Mouse (Mus musculus): ENCODE data around the gene Col6a6.
A peak's percentile ranks its signal among the peaks of the same experiment; 100 is the strongest.
"Not testable (repeated sequence)": the region's sequence is repeated elsewhere in the genome, so short reads cannot be mapped to it uniquely, and the experiment has no call there.

Col6a6 gene

GRCm38 (mm10) chr9:105672032-105672431 is 155.9 kb downstream of the Col6a6 start:
- DNase-seq (ENCODE audit: low read depth, low spot score): no peak

- no peak for DNase-seq (ENCODE audit: low read depth, low spot score)
Observed at GRCm38 (mm10) chr9:105670916-105671315, 157.0 kb downstream of the Col6a6 start.

GRCm38 (mm10) chr9:105665269-105665668 is 162.7 kb downstream of the Col6a6 start:
- DNase-seq (ENCODE audit: low read depth, low spot score): no peak

DNA sequence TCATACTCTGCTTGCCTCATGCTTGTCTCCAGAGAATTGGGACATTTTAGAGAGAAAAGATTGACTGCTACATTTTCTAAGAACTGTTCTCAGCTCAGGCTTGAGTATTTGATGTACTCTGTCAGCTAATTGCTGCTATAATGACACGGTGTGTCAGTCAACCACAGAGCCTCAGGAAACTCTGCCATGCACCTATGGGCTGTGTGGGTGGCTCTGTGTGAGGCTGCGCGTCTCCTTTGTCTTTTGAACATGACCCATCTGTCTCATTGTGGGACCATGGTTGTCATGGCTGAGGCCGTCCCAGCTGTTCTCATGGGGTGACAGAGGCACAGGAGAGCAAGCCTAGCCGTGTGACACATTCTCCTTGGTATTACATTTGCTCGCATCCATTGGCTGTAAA is 168.1 kb downstream of the Col6a6 start:
- DNase-seq (ENCODE audit: low read depth, low spot score): no peak

GRCm38 (mm10) chr9:105658216-105658615 is 169.7 kb downstream of the Col6a6 start:
- no peak for DNase-seq (ENCODE audit: low read depth, low spot score)

DNA sequence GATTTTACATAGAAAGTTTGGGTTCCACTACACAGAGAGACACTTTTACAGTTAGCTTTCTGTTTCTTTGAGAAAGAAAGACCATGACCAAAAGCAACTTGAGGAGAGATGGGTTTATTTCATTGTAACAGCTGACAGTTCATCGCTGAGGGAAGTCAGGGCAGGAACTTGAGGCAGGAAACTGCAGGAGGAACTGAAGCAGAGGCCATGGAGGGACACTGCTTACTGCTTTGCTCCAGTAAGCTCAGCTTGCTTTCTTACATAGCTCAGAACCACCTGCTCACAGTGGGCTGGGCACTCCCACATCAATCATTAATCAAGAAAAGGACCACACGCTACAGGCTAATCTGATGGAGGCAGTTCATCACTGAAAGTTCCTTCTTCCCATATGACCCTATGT is 171.8 kb downstream of the Col6a6 start:
- no peak for DNase-seq (ENCODE audit: low read depth, low spot score)

DNA sequence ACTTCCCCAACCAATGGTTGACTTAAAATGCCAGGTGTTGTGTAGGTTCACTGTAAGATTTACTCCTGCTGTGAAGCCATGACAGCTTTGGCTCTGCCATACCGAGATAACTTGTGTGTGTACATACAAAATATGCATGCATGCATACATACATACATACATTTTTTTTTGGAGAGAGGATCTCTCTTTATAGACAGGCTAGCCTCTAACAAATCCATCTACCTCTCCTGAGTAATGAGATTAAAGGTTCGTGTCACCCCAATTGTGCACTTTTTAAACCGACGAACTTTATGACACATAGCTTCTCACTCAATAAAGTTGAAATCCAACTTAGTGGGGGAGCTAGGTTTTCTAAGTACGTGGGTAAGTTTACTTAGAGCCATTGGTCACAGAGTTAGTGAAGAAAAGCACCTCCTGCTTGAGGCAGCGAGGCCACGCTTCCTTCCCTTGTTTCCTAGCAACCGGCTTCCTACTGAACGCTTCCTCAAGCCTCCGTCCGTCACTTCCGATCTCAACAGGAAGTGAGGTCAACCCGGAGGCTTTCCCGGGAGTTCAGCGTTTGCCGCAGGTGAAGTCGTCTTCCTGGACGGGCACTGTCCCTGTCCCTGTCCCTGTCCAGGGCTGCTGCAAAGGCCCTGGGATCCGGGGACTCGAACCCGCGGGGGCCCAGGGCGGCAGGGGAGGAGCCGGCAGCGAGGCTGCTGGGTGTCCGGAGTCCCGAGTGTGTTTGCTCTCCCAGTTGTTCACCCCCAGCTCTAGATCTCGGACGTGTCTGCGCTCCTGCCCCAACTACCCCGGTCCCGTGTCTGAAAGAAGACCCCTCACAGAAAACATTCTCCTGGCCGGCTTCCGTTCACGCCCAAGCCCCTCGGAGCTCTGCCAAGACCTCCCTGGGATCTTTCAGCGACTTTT is 185.2 kb downstream of the Col6a6 start, which contains the start of gene Pik3r4:
Gene Pik3r4 (plus strand): TSS at position 519 of the 912 bp plus-strand sequence.
- DNase-seq (ENCODE audit: low read depth, low spot score): peak; percentile 92

- not testable (repeated sequence) for DNase-seq (ENCODE audit: low read depth, low spot score)
Observed at GRCm38 (mm10) chr9:105641377-105641776, 186.6 kb downstream of the Col6a6 start.
